Mouse (Mus musculus) G1E (cell line): Measurements from ENCODE around the gene Dclk2.

Experiments used
- CTCF ChIP-seq: IDR thresholded peaks from 2 replicates; pipeline ENCODE4 v1.5.1; 2012; ENCODE audit warnings: low read depth, low read length, inconsistent platforms, mixed read lengths
- GATA1 ChIP-seq: IDR thresholded peaks from 2 replicates; pipeline ENCODE4 v1.6.1; 2012; ENCODE audit warnings: borderline replicate concordance, low read length, inconsistent platforms, mixed read lengths
- POLR2AphosphoS5 ChIP-seq: IDR thresholded peaks from 2 replicates; pipeline ENCODE4 v1.6.1; 2012; ENCODE audit warnings: low read depth, low read length, inconsistent platforms; ENCODE audit not compliant: insufficient replicate concordance
- TAL1 ChIP-seq: conservative IDR thresholded peaks from 2 replicates; pipeline ENCODE4 v1.6.1; 2012; ENCODE audit warnings: low read depth, low read length, inconsistent platforms, mixed read lengths

- no peak for TF ChIP-seq GATA1
- TF ChIP-seq CTCF: no peak
- TF ChIP-seq TAL1: no peak
- no peak for TF ChIP-seq POLR2AphosphoS5
Measured at GRCm38 (mm10) chr3:86857833-86858398, 62.7 kb downstream of the Dclk2 start.
